Mouse (Mus musculus) lung, postnatal 0 days (tissue): Measurements from ENCODE around the gene Micu1.

ENCODE experiments used
- CTCF ChIP-seq: IDR thresholded peaks from 2 replicates; pipeline ENCODE4 v1.5.1; 2016; ENCODE audit warnings: antibody characterized with exemption, mild to moderate bottlenecking
- EP300 ChIP-seq: IDR thresholded peaks from 2 replicates; pipeline ENCODE4 v1.6.1; 2016; ENCODE audit warnings: antibody characterized with exemption, mild to moderate bottlenecking, control low read depth

- TF ChIP-seq CTCF (no peak), EP300 (no peak)
These were observed 88.1 kb downstream of the Micu1 start for GRCm38 (mm10) chr10:59790291-59790929.
